Mouse (Mus musculus) C2C12 (cell line): ENCODE measurements around the gene Rasd1.

ENCODE experiments used
- CEBPB ChIP-seq: IDR thresholded peaks from one replicate; pipeline ENCODE4 v1.6.1; 2011; ENCODE audit warnings: low read depth, mild to moderate bottlenecking, control low read depth, moderate library complexity
- CTCF ChIP-seq: IDR thresholded peaks from one replicate; pipeline ENCODE4 v1.5.1; 2011; ENCODE audit not compliant: control insufficient read depth, insufficient read depth, insufficient read length
- FOSL1 ChIP-seq: IDR thresholded peaks from one replicate; pipeline ENCODE4 v1.8.0; 2011; ENCODE audit warnings: mild to moderate bottlenecking, low read length; ENCODE audit not compliant: poor library complexity, insufficient read depth, severe bottlenecking
- MAX ChIP-seq: IDR thresholded peaks from one replicate; pipeline ENCODE4 v1.6.1; 2011; ENCODE audit warnings: mild to moderate bottlenecking, control low read depth
- MYOD1 ChIP-seq: IDR thresholded peaks from one replicate; pipeline ENCODE4 v1.6.1; 2011; ENCODE audit warnings: low read depth; ENCODE audit not compliant: control insufficient read depth, insufficient read length
- MYOG ChIP-seq: IDR thresholded peaks from one replicate; pipeline ENCODE4 v1.6.1; 2011; ENCODE audit not compliant: control insufficient read depth, insufficient read length; ENCODE audit errors: extremely low read depth
- USF1 ChIP-seq: IDR thresholded peaks from one replicate; pipeline ENCODE4 v1.6.1; 2011; ENCODE audit warnings: low read depth, mild to moderate bottlenecking, control low read depth, moderate library complexity

DNA sequence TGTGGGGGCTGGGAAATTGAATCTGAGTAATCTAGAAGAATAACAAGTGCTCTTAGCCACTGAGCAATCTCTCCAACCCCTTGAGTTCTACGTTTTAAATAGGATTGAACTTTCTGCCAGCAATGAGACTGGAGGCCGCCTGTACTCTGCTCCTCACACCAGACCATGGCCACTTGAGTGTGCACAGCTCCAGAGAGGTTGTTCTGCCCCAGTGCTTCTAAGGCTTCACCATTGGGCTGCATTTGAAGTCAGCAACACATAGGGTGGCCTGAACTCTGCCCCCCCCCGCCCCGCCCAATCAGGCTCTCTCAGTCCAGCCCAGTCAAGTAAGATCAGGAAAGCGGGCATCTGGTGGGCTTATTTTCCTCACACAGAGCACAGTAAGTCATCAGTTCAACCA is 13.1 kb upstream of the Rasd1 start:
- TF ChIP-seq FOSL1 (no peak), CTCF (no peak), USF1 (no peak), MAX (no peak), MYOG (no peak), CEBPB (no peak), MYOD1 (no peak)
